In the genomic region with DNA sequence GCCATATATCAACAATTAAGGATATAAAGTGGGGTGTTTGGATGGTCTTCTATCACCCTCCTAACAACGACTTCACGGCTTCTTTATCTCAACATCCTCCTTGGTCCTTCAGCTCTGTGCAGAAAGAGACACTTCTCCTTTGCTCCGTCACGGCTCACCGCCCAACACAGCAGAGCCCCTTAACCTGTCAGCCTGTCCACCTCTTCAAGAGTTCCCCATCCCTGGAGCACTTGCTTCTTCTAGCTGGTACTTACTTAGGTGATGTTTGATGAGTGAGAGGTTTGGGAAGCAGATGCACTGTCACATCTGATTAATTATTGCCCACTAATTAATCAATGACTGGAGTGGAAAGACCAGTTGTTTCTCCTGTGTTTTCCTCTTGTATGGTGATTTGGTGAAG, we compare ENCODE assay signal across 20 mouse cellular contexts.
"Had no signal": no experiment of that assay in that cellular context is flagged by ENCODE, and none has a peak within 500 bp of the region (broad histone marks: within the 10 kb centered on the region; RNA-seq: fewer than 3 reads in every experiment).

No protein-coding gene starts in this region.

- H3K27me3 ChIP-seq: midbrain, embryonic 12.5 days; neural tube, embryonic 13.5 days; neural tube, embryonic 15.5 days; stomach, embryonic 15.5 days had no signal

- H3K4me2 ChIP-seq: lung, embryonic 14.5 days; midbrain, embryonic 12.5 days; neural tube, embryonic 13.5 days; neural tube, embryonic 15.5 days; stomach, embryonic 15.5 days had no signal

- ATAC-seq: midbrain, embryonic 16.5 days had no signal

- H3K9ac ChIP-seq: lung, embryonic 14.5 days; midbrain, embryonic 12.5 days; neural tube, embryonic 13.5 days; neural tube, embryonic 15.5 days; stomach, embryonic 15.5 days had no signal

- DNase-seq: lung, adult 18-20 months; lung, embryonic 14.5 days; lung, postnatal 10 days; lung, postnatal 4 days; midbrain, embryonic 14.5 days; retina, postnatal 1 day; right cerebral cortex, adult 18-20 months; right cerebral cortex, postnatal 25 days; right cerebral cortex, postnatal 4 days; thymus, adult 2 months; thymus, postnatal 25 days; thymus, postnatal 4 days had no signal

- H3K9me3 ChIP-seq: midbrain, embryonic 10.5 days; midbrain, embryonic 12.5 days; neural tube, embryonic 13.5 days; neural tube, embryonic 15.5 days; stomach, embryonic 15.5 days had no signal

- H3K4me3 ChIP-seq: midbrain, embryonic 10.5 days; midbrain, embryonic 12.5 days; myocyte; neural tube, embryonic 13.5 days; neural tube, embryonic 15.5 days; stomach, embryonic 15.5 days had no signal

- H3K4me1 ChIP-seq: midbrain, embryonic 10.5 days; midbrain, embryonic 12.5 days; neural tube, embryonic 13.5 days; neural tube, embryonic 15.5 days; stomach, embryonic 15.5 days had no signal

- H3K36me3 ChIP-seq: midbrain, embryonic 10.5 days; midbrain, embryonic 12.5 days; neural tube, embryonic 13.5 days; neural tube, embryonic 15.5 days; stomach, embryonic 15.5 days had no signal

- H3K27ac ChIP-seq: midbrain, embryonic 10.5 days; midbrain, embryonic 12.5 days; neural tube, embryonic 13.5 days; neural tube, embryonic 15.5 days; stomach, embryonic 15.5 days; stomach, postnatal 0 days had no signal
